Mouse (Mus musculus) right cerebral cortex, postnatal 10 days (tissue): ENCODE measurements around the gene Chrnd.

Source experiments
- DNase-seq, 2 experiments: peaks; one replicate each; pipeline ENCODE4 v3.0.0; 2021; ENCODE audit warnings: low spot score in 2 of 2

Gene Chrnd

DNA sequence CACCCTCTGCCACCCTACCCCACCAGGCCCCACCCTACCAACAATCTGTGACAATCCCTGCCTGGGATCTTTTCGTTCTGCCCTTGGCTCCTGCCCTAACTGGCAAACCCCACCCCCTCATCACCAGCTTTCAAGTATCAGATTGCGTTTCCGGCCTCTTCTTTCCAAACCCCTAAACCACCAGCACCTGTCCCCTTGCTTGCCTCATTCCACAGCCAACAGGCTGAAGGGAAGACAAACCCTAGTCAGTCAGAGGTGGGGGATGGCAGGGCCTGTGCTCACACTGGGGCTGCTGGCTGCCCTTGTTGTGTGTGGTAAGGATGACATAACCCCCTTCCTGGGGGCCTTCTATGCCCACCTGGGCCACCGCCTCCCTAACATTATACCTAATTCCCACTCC is at the start of gene Chrnd:
Gene Chrnd, plus strand, starts transcription at position 179 of the 400 bp plus-strand sequence.
- DNase-seq: no peak

GRCm38 (mm10) chr1:87141550-87141949 is 48.9 kb upstream of the Chrnd start:
- DNase-seq: no peak

DNA sequence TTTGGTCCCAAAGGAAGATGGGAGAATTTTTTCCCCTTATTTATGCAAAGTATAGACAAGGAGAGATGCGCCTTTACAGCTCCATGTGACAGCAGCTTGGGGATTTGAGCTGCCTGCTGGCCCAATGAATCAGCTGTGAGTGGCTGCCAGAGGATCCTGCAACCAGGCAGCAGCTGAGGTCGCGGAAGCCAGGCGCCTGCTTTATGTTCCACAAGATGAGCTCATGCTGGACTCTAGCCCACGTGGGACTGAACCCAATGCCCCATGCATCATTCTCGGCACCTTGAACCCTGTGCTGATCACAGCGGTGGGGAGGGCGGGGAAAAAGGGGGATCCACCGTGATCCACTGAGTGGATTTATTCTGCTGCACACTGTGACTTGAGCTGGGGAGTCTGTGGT is 48.0 kb upstream of the Chrnd start:
- DNase-seq: no peak

DNA sequence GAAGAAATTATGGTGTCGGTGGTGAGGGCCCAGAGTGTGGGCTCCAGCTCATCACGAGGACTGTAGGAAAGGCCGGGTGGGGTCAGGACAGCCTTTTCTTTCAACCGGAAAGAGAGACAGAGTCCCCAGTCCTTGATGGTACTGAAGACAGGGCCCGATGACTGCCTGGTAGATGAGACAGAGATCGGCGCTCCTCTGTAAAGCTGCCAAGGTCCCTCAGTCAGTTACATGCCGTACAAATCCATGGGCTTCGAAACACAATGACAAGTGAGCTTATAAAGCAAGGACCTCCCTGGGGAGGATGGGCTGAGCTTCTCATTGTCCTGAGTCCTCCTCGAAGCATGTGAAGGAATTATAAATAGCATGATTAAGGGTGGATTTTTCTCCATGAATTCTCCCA is 47.3 kb upstream of the Chrnd start:
- DNase-seq: no peak

- no peak for DNase-seq
These were observed 41.0 kb upstream of the Chrnd start for GRCm38 (mm10) chr1:87149422-87149821.

- no peak for DNase-seq
These were observed 39.1 kb upstream of the Chrnd start for GRCm38 (mm10) chr1:87151286-87151685.

DNA sequence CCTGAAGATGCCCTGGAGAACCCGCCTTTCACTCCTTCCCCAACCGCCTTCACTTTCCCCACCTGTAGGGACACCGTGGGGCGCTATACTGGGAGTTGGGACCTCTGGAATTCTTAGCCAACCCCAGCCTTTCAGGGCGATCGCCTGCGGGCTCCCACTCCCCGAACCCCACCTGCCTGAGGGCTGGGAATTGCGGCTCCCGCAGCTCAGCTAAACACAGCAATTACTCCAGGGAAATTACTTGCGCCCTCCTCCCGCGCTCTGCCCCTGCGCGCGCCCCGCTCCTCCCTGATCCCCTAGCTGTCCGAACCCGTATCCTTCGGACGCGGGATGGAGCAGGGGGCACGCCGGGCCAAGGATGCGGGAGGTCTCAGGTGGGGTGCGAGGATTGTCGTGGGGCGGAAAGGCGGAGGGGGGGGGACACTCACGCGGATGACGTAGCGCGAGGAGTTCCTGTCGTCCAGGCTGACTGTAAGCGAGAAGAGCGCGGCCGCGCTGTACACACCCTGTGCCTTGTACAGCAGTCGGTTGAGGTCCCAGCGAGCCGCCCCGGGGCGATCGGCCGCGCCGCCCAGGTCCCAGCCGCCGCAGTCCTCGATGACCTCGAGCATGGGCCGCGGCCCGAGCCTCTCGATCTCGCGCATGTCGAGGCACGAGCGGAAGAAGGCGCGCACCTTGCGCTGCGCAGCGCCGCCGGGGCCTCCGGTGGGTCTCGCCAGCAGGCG is 36.5 kb upstream of the Chrnd start:
- DNase-seq: no peak

DNA sequence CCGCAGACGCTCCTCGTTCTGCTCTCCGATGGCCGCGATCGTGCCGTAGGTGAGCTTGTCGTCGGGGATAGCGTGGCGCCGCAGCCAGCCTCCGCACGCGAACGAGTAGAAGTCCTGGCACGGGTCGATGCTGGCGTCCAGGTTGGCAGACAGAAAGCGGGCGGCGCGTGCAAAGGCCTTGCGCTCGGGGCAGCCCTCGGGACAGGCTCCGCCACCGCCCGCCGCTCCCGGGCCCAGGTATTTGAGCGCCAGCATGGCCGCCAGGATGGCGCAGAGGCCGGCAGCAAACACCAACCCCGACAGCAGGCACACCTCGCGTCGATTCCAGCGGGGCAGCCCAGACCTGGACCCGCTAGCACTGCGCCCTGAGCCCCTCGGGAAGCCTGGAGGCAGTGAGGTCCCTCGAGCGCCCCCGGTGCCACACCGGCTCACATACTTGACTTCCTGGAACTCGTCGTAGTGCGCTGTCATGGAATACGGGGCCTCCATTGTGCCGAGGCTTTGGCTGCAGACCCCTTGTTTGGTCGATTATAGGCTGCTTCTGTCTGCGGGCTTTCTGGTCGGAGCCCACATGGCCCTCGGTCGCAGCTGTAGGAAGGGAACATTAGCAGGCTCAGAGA is 35.8 kb upstream of the Chrnd start:
- DNase-seq: no peak

DNA sequence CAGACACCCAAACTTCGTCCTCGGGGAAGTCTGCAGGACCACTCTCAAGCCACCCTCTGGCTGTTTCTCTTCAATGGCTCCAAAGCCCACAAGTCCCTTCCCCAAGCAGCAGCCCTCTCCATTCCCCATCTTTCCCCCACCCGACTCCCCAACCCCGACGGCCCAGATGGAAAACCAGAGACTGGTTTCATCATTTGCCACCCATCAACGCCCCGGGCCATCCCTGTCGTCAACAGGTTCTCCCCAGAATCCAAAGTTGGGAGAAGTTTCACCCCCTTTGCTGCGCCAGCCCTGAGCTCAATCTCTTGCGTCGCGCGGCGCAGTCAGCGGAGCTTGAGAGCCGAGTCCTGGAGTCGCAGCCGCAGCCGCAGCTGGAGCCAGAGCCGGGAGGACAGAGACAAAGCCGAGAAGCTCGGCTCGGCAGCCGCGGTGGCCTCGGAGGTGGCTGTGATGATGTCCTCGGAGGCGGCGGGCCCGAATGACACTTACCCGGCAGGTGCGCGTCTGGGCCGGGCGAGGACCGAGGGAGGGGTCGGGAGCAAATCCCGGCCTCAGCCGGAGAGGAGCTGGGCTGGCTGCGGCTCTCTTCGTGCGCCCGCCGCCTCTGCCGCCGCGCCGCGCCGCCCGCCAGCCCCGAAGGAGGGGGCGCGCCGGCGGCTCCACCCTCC is 34.7 kb upstream of the Chrnd start:
- peak in 1 of 2 experiments; percentile 40 for DNase-seq

- DNase-seq: no peak
These were observed 34.2 kb upstream of the Chrnd start, which contains the start of gene Ecel1 for GRCm38 (mm10) chr1:87156199-87156587. Gene Ecel1, minus strand, starts transcription at chr1:87156521.

- no peak for DNase-seq
These were observed 31.0 kb upstream of the Chrnd start for GRCm38 (mm10) chr1:87159396-87159795.

- no peak for DNase-seq
These were observed 26.1 kb upstream of the Chrnd start for GRCm38 (mm10) chr1:87164164-87164795.

DNA sequence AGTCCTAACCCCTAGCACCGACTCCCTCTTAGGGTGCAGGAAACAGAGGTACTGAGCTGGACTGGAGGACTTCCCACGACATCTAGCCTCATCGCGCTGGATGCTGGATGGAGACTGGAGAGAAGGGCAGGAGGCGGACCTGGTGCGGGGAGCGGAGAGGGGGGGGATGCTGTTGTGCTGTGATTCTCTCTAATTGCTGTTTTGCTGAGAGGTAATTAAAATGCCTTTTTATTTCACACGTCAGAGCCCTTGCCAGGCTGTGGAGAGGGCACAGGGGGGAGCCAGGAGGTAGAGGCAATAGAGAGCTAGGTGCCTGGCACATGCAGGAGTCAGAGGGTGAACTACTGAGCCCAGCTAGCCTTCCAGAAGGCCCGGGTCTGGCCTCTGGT is 25.6 kb upstream of the Chrnd start:
- DNase-seq: no peak

- DNase-seq: no peak
These were observed 19.9 kb upstream of the Chrnd start for GRCm38 (mm10) chr1:87170458-87170857.

DNA sequence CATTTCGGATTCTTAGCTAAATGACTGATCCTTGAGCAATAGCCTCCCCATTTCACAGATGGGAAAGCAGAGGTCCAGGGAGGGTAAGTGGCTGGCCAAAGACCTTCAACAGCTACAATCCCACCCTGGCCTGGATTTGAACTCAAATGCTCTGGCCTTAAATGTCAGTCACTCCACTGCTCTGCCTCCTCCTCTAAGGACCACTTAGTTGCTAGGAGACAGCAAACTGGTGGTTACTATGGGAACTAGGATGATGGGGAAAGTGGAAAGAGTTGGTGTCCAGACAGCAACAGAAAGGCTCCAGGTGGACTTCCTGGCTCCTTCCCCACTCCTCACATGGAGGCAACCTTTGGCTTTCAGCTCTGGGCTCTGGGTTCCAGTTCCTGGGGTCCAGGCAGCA is 19.1 kb upstream of the Chrnd start:
- no peak for DNase-seq

GRCm38 (mm10) chr1:87172316-87172715 is 18.1 kb upstream of the Chrnd start:
- no peak for DNase-seq

DNA sequence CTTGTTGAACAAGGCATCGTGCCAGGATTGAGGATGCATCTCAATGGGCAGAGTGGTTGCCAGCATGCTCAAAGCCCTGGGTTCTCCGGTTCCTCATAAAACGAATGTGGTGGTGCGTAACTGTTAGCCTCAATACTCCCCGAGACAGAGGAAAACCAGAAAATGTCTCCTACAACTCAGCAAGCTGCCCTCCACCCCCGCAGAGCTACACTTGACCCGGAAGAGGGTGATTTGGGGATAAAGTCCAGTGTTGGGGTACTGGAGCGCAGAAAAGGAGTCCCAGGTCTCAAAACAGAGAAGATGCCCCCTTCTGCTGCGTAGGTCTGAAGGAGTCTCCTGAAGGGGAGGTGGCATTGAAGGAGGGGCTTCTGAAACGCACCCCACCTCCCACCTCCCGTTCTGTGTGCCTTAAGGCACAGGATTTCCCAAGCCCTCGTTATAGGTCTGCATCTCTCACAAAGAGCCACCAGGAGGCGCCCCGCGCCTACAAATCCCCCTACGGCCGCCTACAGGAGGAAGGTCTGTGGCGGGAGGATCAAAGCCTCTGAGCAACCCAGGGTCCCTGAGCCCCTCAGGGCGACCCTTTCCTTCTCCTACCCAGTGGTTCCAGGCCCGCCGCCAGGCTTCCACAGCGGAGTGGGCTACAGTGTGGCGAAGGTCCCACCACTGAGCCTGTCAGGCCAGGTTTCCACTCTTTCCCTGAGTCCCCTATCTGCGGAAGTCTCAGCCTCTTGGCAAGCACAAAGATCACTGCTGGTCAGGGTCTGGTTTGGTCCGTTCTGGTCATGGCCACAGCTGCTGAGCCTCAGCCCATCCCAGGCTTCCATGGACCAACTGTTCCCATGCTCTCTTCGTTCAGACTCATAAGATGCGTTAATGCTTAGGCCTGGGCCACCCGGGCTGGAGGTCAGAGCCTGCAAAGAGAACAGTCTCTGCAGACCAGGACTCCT is 16.1 kb upstream of the Chrnd start:
- DNase-seq: peak; percentile 53 to 72

- DNase-seq: peak; percentile 83 to 86
These were observed 14.5 kb upstream of the Chrnd start for GRCm38 (mm10) chr1:87175852-87176292.

DNA sequence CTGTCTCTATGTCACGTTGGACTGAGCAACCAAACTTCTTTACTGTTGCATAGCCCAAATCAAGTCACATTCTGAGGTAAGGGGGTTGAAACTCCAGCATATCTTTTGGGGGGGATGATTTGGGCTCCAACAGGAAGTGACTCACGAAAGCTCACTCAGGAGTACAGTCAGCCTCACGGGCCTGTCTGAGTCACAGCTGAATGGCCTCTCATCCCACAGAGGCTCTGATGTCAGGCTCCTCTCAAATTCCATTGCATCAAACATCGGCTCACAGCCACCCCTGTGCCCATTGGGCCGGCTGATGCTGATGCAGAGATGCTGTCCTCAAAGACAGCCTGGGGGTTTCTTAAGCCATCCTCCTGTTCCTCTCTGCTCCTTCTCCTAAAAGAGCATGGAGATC is 9.5 kb upstream of the Chrnd start:
- DNase-seq: no peak

- DNase-seq: no peak
These were observed 7.4 kb upstream of the Chrnd start, which contains the start of gene Prss56 for GRCm38 (mm10) chr1:87183013-87183412. Gene Prss56, plus strand, starts transcription at chr1:87183313.
